Mouse (Mus musculus) neural tube, embryonic 10.5 days (tissue): ENCODE measurements around the gene Tln2.

ENCODE experiments used
- DNase-seq: peaks from one replicate; pipeline ENCODE4 v3.0.0-alpha.2; 2017; ENCODE audit warnings: low spot score; ENCODE audit errors: extremely low spot score

Tln2 gene

DNA sequence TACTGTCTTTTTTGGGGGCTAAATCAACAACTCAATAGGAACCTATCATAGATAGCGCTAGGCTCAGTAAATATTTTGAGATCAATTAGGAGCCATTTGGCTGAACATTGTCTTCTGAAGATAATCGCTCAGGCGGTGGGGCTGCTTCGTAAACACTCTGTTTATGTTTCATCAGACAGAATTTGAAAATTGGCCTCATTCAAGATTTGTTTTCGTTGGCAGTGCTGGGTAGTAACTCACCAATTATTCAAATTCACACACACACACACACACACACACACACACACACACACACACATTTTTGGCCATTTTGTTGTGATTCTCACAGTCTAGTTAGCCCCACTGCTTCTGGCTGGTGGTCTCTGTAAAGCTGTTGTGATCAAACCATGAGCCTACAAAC, 12.9 kb downstream of the Tln2 start:
- no peak for DNase-seq

DNA sequence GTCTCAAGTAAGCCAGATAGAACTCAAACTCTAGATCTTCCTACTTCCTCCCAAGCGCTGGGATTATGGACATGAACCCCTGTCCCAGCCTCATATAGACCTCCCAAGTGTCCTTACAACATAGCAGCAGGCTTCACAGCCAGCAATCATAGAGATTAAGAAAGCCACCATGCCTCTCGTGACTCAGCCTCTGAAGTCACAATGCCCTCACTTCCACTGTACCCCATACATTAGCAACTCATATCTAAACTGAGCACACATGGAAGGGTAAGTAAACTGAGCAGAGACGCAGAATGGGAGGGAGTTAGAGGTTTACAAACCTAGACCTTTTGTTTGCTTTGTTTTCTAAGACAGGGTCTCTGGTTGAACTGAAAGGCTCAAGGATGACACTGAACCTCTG, 13.7 kb downstream of the Tln2 start:
- DNase-seq: no peak

DNA sequence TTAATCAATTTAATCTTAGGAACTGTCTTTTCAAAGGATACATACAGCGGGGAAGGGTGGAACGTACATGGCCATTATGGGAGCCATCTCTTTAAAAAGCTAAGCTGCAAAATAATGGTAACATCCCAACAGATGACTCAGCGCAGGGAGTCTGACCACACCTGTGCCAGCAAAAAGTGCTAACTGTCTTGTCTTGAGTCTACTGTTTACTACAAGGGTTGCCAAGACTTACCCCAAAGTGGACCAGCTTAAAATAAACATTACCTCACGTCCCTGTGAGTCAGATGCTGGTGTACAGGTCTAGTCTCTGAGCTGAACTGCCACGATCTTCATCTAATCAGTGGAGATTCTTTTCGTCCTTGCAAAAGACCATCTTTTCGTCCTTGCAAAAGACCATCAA, 14.7 kb downstream of the Tln2 start:
- DNase-seq: no peak

DNA sequence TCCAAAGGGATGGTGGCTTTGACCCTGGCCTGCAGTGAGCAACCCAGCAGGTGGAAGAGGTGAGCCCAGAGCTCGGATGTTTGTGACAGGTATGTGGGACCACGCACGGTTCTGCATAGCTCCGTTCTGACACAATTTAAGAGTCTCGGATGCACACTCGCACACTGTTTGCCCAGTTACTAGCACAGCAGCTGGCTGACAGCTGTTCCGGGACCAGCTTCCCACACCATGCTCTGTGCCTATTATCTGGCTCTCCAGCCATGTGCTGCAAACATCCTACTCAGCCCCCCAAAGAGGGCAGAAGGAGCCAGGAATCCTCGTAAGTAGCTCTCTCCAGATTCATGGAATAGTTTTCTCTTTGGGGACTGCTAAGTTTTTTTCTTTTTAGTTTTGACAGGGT, 17.6 kb downstream of the Tln2 start:
- no peak for DNase-seq

DNA sequence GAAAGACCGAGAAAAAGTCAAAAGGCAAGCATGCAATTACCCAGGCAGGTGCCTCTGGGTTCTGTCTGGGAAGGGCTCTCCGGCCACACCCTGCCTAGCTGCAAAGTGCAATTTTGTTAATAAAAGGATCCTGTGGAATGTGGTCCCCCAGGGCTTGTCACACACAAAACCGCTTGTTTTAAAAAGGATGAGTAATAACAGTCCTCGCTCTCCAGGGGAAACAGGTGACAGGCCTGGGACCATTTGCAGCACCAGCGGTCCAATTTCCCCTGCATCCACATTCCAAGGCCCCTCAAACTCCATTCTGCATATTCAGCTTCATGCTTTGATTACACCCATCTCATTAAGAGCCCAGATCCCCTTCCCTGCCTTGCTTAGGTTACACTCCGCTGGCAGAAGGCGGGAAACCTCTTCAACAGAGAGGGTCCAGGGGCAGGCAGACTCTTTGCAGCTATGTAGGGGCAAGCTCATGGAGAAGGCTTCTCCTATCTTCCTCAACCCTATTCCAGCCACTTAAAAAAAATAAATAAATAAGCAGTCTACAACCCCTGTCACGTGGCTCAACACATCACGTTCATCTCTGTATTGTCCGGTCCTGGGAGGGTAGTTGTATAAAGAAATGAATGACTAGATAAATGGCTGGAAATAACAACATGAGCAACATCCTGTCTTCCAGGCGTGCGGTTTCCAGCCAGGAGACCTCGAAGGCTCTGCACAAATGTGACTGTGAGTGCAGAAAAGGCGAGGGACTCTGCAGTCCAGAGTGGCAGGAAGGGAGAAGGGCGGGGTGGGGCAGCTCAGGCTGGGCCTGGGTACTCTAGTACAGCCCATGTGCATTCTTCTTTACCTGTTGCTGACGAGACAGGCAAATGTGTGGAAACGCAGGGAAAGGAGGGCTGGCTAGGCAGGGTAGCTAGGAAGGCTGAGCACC, 19.5 kb downstream of the Tln2 start:
- DNase-seq: no peak

DNA sequence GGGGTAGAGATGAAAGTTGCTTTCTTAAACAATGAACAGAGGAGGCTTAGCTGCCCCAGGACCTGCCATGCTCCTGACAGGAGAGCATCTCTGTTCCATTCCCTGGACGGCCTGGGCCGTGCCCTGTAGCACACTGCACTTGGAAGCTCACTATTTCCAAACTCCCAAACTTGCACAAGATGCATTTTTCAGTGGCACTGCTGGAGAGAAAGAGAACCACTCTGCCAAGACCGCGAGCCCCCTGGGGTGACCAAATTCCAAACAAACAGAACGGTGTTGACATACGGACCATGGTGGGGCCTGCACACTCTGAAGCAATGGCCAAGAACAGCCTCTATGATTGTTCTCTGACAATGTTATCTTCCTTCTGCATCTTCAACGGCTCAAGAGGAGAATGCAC, 25.1 kb downstream of the Tln2 start:
- DNase-seq: no peak

DNA sequence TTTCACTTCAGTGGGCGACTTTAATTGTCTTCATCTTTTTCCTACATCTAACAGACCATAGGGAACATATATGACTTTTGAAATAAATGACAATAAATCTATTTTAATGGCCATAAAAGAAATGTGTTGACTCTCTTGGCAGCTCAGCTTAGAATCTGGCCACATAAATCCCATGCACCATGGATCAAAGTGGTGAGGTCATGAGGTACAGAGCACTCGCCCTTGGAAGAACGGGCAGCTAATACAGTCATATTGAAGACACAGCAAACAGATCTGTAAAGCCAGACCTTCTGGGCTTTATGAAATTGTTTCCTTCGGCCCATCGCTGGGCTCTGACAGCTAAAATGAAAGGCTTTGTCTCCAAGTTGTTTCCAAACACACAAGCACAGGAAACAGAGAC, 26.2 kb downstream of the Tln2 start:
- no peak for DNase-seq

DNA sequence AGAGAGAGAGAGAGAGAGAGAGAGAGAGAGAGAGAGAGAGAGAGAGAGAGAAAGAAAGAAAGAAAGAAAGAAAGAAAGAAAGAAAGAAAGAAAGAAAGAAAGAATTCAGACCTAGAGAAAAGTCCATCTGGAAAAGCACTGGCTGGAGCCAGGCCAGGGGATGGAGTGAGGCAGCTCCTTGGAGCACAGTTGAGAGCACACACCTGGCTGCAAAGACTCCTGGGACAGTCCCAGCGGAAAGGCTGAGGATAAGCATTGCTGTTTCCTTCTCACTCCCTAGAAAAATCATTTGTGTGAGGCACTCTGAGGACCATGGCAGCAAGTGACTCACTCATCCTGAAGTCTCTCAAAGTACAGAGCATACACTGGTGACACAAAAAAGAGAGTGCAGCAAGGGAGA, 26.9 kb downstream of the Tln2 start:
- no peak for DNase-seq

DNA sequence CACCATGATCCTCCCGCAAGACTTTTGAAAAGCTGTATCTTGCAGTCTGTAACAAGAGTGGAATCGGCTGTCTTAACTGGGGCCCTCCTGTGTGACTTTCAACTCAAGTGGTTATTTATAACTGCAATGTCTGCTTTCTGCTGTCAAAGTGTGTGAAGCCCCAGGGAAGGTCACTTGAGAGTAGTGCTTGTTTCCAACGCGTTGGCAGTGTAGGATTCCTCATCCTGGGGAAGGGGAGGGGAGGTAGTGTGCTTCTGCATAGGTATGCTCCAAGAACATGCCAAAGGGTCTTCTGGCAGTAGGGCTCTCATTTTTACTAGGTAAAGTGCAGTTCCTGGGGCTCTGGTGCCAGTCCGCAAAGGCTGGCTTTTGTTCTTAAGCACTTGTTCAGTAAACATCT, 29.9 kb downstream of the Tln2 start:
- no peak for DNase-seq

DNA sequence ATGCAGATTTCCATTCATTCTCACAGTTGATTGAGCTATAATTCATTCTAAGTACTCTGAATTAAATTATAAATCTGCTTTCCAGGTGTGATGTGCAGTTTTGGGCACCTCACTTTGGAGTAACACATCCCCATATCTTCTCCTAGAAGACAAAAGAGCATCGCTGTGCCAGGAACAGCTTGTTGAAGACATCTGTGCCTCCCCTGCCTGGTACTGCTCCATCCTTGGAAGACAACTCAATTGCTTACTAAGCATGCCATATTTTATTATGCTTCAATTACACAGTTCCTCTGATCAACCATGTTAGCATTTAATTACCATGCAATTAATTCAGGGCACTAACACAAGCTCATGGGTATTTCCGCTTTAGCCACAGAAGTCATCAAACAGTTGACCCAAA, 31.8 kb downstream of the Tln2 start:
- DNase-seq: no peak

DNA sequence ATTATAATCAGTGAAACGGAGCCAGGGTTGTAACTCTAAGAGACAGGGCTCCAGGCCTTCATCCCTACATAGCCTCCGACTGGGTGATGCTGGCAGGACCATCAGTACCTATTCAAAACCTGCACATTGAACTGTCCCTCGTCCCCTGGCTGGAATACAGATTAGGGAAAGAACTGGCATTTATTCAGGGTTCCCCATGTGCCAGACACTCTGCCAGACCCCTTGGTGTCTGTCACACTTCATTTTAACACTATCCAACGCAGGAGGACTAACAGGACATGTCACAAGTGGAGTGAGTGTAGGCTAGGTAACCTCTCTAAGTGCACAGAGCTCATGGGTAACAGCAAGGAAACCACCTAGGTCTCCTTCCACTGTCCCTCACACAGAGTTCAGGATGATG, 37.8 kb downstream of the Tln2 start:
- DNase-seq: no peak

DNA sequence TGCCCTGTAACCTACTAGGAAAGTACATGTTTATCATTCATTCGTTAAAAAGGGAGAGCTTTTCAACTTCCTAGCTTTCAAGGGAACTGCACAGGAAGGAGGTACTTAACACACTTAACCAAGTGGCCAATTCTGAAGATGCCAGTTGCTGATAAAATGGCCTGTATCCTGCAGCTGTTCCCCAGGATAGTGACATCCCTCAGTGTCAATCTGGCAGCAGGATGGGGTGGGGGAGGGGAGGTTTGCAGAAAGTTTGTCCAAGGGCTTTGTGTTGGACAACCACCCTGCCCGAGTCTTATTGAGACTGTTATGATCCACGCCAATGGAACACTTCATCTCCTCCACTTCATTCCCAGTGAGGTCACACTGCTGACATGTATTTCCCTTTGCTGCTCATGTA, 50.0 kb downstream of the Tln2 start:
- DNase-seq: no peak

DNA sequence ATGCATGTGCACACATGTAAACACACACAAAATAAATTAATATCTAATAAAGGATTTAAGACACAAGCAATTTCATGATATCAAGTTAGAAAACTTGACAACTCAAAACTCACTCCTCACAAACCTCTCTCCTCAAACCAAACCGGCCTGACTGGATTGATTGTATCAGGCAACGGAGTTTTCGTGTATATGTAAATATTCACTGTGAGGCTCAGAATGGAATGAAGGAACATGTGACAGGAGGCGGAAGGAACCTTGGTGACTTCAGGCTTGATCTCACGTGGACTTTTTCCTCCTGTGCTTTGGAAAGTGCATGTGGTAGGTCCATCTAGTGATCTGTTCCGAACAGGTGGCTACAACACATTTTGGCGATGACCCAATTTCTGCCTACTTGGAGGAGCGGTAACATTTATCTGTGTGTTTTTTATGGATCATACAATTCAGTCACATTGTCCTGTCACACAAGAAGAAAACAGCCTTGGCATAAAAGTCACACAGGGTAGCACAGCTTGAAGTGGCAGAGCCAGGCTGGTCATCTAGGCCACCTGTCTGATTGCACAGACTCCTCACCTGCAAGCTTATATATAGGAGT, 54.7 kb downstream of the Tln2 start:
- no peak for DNase-seq

DNA sequence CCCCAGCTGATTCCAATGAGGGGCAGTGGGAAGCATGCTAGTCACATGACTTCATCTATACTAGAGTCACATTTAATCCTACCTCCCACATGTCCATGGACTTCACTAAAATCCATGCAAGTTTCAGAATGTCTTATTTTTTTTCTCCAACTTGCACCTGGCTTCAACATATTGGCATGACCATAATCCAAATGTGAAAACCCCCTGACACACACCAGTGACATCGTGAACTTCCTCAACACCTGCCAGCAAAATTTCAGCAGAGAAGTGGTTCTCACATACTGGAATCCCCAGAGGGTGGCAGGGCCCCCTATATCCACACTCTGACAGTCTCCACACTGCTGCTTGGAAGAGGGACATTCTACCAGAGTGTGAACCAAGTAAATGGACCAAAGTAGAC, 57.7 kb downstream of the Tln2 start:
- DNase-seq: no peak

DNA sequence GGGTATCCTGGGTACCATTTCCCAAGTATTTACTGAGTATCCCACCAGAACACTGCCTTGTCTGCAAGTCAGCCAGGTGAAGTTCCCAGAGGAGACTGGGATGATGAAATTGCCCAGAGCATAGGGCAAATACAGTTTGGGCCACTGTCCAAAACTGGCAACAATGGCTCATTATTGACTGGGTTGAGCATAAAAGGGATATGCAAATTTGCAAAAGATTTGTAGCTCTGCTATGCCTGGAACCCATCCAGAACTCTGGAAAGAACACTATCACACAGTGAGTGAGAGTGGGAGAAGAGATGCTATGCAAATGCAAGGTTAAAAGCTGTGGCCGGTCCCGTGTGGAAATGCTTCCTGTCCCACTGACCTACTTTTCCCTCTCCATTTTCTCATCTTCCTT, 63.1 kb downstream of the Tln2 start:
- no peak for DNase-seq

DNA sequence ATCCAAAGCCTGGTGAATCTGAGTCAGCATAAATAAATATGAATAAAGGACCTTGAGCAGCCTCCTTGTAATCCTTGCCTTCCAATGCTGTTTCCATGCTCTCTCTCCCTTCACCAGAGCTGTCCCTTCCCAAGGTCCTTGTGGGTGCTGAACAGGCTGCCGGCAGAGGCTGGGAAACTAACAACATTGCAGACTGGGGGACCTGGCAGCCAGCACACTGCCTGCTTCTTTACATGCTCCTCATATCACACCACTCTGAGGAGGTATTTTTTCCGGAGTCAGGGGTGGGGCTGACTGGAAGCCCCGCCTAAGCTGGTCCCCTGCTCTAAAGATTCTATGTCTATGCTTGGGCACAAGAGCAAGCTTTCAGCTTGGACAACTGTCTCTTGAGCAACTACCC, 64.2 kb downstream of the Tln2 start:
- no peak for DNase-seq

DNA sequence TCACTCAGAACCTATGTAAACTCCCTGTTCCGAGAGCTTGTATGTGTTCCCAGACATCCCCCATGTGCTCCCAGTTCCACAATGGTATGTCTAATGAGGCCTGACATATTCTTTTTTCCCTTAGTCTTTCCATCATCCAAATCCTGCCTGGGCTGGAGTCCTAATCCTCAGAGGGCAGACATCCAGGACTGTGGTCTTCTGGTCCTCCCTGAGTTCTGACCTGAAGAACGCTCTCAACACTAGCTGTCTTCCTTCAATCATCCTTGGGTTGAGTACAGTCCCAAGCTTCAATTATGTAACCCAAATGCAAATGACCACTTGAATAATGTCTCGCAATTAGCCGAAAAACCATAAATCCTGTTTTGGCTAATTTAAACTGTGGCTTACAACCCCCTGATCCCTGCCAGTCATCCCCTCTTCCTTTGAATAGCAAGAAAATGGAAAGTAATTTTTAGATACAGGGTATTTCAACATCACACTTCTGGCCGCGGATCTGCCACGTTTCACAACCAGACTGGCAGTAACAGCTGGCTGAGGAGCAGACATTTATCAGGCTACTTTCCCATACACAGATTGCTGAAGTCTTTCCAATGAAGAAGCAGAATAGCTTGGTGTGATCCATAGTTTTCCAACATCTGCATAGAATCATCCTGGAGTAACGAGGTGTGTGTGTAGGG, 65.5 kb downstream of the Tln2 start:
- DNase-seq: no peak

DNA sequence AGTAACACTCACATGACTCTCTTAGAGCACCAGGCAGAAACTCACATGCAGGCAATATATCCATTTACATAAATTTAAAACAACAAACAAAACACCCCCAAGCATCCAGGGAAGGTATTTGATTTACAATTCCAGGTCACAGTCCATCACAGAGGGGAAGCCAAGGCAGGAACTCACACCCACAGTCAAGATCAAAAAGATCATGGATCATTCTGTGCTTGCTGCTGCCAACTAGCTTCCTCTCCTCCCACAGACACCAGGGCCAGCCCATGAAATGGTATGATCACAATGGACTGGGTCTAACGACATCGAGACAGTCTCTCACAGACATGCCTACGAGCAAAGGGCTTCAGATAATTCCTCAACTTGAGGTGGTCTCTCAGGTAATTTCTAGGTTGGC, 70.1 kb downstream of the Tln2 start:
- no peak for DNase-seq

DNA sequence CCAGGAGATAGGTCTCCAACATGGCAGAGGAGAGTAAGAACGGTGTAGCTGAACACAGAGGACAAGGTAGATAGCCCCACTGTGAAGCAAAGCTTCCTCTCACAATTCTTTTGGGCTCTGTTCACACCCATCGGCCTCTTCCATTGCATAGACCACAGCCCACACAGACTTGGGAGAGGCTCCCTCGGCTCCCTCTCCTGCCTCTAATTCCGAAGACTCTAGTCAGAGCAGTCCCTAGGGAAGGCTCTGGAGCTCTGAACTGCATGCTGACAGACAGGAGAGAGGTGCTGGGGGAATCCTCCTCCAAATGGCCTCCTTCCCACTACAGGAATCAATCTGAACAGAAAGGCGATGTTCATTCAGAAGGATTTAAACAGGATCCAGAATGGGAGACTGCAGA, 72.9 kb downstream of the Tln2 start:
- DNase-seq: no peak

DNA sequence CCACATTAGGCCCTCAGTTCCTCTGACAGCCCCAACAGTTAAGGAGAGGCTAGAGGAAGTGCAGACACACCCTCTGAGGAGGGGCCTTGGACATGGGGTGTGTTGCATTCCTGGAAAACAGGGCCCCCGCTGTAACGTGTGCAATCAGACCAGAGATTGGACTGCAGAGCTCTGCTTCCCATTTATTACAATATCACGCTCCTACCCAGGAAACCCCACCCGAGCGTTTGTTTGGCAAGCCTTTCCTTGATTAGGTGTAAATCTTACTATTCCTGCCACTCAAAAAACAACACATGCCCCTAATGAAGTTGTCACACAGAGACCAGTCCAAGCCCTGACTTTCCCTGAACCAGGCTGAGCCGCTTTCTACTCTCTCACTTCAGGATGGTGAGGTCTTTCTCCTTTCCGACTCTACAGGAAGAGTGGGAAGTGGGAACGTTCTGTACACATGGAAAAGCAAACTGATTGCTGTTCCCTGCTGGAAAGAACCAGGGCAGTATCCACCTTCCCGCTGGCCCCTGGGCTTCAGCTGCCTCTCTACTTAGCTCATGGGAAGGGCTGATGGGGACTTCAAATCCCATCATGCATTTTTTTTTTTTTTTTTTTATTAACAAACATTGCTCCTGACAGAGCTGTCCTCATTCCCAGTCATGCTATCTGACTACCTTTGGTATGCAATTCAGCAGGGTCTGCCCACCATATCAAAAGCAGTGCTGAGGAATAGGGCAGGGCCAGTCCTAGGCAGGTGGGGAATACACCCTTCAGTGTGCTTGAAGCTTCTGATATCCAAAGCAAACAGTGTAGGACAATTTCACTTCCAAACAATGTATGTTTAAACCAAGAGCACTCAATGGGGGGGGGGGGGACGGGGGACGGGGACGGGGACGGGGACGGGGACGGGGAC, 74.1 kb downstream of the Tln2 start:
- DNase-seq: no peak

DNA sequence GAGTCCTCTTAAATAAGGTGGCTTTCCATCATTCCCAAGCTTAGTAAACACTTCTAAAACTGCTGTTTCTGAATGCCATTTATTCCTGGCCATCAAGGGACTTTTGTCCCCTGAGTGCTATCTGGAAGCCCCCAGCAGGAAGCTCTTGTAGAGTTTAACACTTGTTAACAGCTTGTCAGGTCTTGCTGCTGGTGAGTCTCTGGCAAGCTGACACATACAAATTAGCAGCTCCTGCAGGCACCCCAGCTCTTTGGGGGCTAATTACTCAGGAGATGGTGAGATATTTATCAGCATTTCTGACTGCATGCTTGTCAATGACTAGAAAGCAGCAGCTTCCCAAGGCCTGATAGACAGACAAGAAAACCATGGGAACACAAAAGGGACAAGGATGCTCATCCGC, 77.2 kb downstream of the Tln2 start:
- DNase-seq: no peak

DNA sequence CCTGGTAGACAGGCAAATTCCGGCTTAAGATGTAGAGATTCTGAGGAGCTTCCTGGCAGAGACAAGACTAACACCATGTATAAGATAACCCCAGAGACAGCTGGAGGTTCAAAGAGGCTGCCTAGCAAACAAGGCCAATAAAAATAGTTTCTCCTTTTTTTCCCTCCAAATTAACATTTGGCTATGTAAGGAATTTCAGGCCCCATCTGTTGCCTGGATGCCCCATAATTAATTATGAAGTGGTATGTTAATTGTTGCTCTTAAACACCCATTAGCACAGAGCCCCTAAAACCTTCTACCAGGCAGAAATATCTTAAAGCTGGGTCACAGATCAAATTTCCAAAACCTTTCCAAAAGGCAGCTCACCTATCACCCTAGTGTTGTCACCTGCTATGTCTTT, 77.7 kb downstream of the Tln2 start:
- no peak for DNase-seq
